Mouse (Mus musculus) intestine, postnatal 0 days (tissue): ENCODE results near the gene Stat6. TPM values are rescaled to one million over a fixed set of nuclear protein-coding genes. Genes with fewer than 3 reads are reported as not detected.
A peak's percentile ranks its signal among the peaks of the same experiment; 100 is the strongest.

Experiments
- ATAC-seq: fragments of 200-750 bp; cut with Nextera tagmentation; 2 replicates; pipeline ENCODE4 v1.8.0; 2017; ENCODE audit warnings: mild to moderate bottlenecking, moderate TSS enrichment, moderate library complexity
- H3K27ac ChIP-seq: fragments of 300-500 bp; sonication (generic); 2 replicates; pipeline ENCODE4 v1.5.1; 2014; ENCODE audit warnings: mild to moderate bottlenecking, low read depth, low read length, moderate library complexity
- H3K27me3 ChIP-seq: fragments of 300-500 bp; sonication (generic); replicated peaks from 2 replicates; pipeline ENCODE4 v1.6.1; 2014; ENCODE audit warnings: low read length, mixed read lengths; ENCODE audit not compliant: control insufficient read depth, insufficient read depth
- H3K36me3 ChIP-seq: fragments of 300-500 bp; sonication (generic); 2 replicates; pipeline ENCODE4 v1.6.1; 2014; ENCODE audit warnings: mild to moderate bottlenecking, moderate library complexity; ENCODE audit not compliant: control insufficient read depth, insufficient read depth
- H3K4me1 ChIP-seq: fragments of 300-500 bp; sonication (generic); replicated peaks from 2 replicates; pipeline ENCODE4 v1.6.1; 2014; ENCODE audit warnings: antibody characterized with exemption, low read length, mixed read lengths; ENCODE audit not compliant: control insufficient read depth, insufficient read depth
- H3K4me2 ChIP-seq: fragments of 300-500 bp; sonication (generic); replicated peaks from 2 replicates; pipeline ENCODE4 v1.6.1; 2014; ENCODE audit warnings: low read depth, mild to moderate bottlenecking, moderate library complexity
- H3K4me3 ChIP-seq: fragments of 300-500 bp; sonication (generic); 2 replicates; pipeline ENCODE4 v1.5.1; 2014; ENCODE audit warnings: low read depth, low read length
- H3K9ac ChIP-seq: fragments of 300-500 bp; sonication (generic); 2 replicates; pipeline ENCODE4 v1.6.1; 2014; ENCODE audit warnings: mild to moderate bottlenecking, low read depth, low read length
- H3K9me3 ChIP-seq: fragments of 300-500 bp; sonication (generic); 2 replicates; pipeline ENCODE4 v1.6.1; 2016; ENCODE audit warnings: mixed run types; ENCODE audit not compliant: control insufficient read depth
- CTCF ChIP-seq: sonication (generic); IDR thresholded peaks from 2 replicates; pipeline ENCODE4 v1.5.1; 2016; ENCODE audit warnings: low read depth, mild to moderate bottlenecking, control low read depth, antibody characterized with exemption, moderate library complexity
- WGBS: fragments of 180-500 bp; shearing (Covaris S2); extraction: QIAGEN DNeasy Blood & Tissue Kit; methylation state at CpG from one replicate; pipeline ENCODE4 v1.1.7; 2014; 5-methylcytosine and 5-hydroxymethylcytosine counted together
- polyA plus RNA-seq: library from polyadenylated mRNA; unstranded; fragments of >200 nt; fragmentation: Nextera tagmentation; extraction: Ambion mirVana; gene quantifications from 2 replicates; pipeline ENCODE4 v1.2.1, GENCODE M21; 2015

Stat6 gene
- 27.1 and 29.2 TPM in 2 replicates for polyA plus RNA-seq

- Histone ChIP-seq H3K27ac (peak within 1 kb of the TSS; percentile 94), H3K4me1 (peaks cover 3% of the 10 kb centered on the region; the same call in 1 of the 2 replicates), H3K36me3 (peaks cover 16% of the 10 kb centered on the region), H3K4me2 (peak within 1 kb of the TSS; percentile 93), H3K9me3 (no peaks in the 10 kb centered on the region), H3K4me3 (peak within 1 kb of the TSS; percentile 66), H3K27me3 (no peaks in the 10 kb centered on the region), H3K9ac (peak within 1 kb of the TSS; percentile 74)
- peak; percentile 79 for ATAC-seq
- WGBS, result 1% methylated on average over 37 of the region's 37 CpGs
- TF ChIP-seq CTCF, result no peak; the same call in 1 of the 2 replicates
These were observed at the start of gene Stat6 for GRCm38 (mm10) chr10:127642772-127643552. Gene Stat6, plus strand, starts transcription at chr10:127642986.

- no peak for ATAC-seq
- no peak overlapping the region for H3K4me2 ChIP-seq
- no peak for TF ChIP-seq CTCF
- no peaks in the 10 kb centered on the region for H3K27me3 ChIP-seq
- WGBS, result 61% methylated on average over 8 of the region's 8 CpGs
- peak overlapping the region; percentile 50; the same call in 1 of the 2 replicates for H3K27ac ChIP-seq
- H3K9ac ChIP-seq, result no peak overlapping the region
- no peak overlapping the region for H3K4me3 ChIP-seq
- H3K36me3 ChIP-seq, result peaks cover 53% of the 10 kb centered on the region
- H3K4me1 ChIP-seq, result peaks cover 15% of the 10 kb centered on the region
- H3K9me3 ChIP-seq, result no peaks in the 10 kb centered on the region
These were observed 48.4 kb upstream of the Stat6 start for GRCm38 (mm10) chr10:127594405-127594804.

- 81% methylated on average over 30 of the region's 30 CpGs for WGBS
- no peak overlapping the region for H3K4me2 ChIP-seq
- H3K9ac ChIP-seq, result no peak overlapping the region
- no peaks in the 10 kb centered on the region for H3K27me3 ChIP-seq
- H3K4me1 ChIP-seq, result peaks cover 16% of the 10 kb centered on the region
- no peak for TF ChIP-seq CTCF
- no peak overlapping the region for H3K4me3 ChIP-seq
- ATAC-seq, result no peak
- peak overlapping the region; percentile 86 for H3K27ac ChIP-seq
- peaks cover 47% of the 10 kb centered on the region for H3K36me3 ChIP-seq
- H3K9me3 ChIP-seq, result no peaks in the 10 kb centered on the region
These were observed 47.7 kb upstream of the Stat6 start for GRCm38 (mm10) chr10:127594930-127595715.

- peak; percentile 54 for ATAC-seq
These were observed 46.4 kb upstream of the Stat6 start for GRCm38 (mm10) chr10:127596321-127596941.

GRCm38 (mm10) chr10:127597311-127597901 is 45.4 kb upstream of the Stat6 start:
- H3K4me2 ChIP-seq, result no peak overlapping the region
- H3K9ac ChIP-seq, result no peak overlapping the region
- 77% methylated on average over 5 of the region's 5 CpGs for WGBS
- no peaks in the 10 kb centered on the region for H3K27me3 ChIP-seq
- peak overlapping the region; percentile 86 for H3K27ac ChIP-seq
- no peak for ATAC-seq
- H3K36me3 ChIP-seq, result peaks cover 34% of the 10 kb centered on the region
- peaks cover 27% of the 10 kb centered on the region for H3K4me1 ChIP-seq
- TF ChIP-seq CTCF, result no peak
- H3K9me3 ChIP-seq, result no peaks in the 10 kb centered on the region
- H3K4me3 ChIP-seq, result no peak overlapping the region

More at GRCm38 (mm10) chr10:127596321-127596941, 46.4 kb upstream of the Stat6 start:
- H3K27ac ChIP-seq, result peak overlapping the region; percentile 86
- peaks cover 35% of the 10 kb centered on the region for H3K36me3 ChIP-seq
- H3K4me2 ChIP-seq, result no peak overlapping the region
- H3K4me1 ChIP-seq, result peaks cover 25% of the 10 kb centered on the region
- peak overlapping the region; percentile 17; the same call in 1 of the 2 replicates for H3K9ac ChIP-seq
- no peaks in the 10 kb centered on the region for H3K9me3 ChIP-seq
- TF ChIP-seq CTCF, result no peak
- no peak overlapping the region for H3K4me3 ChIP-seq
- WGBS, result 21% methylated on average over 7 of the region's 7 CpGs
- no peaks in the 10 kb centered on the region for H3K27me3 ChIP-seq
